Mouse (Mus musculus): Measurements from ENCODE around the gene Pitpnm1.

DNA sequence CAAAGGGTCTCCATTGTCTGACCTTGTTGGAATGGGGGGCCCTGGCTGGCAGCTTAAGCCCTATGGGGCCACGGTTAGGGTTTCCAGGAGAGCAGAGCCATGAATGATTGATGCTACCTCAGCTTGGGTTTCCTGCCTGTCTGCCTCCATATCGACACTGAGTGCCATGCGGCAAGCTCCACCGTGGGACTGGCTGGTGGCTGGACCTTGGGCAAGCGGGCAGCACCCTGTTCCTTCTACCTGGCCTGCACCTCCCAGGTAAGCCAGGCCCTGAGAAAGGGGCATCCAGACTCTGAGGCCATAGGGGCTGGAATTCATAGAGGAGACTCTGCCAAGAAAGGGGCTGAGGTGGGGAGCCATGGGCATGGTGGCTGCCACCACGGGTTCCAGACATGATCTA, 40.3 kb downstream of the Pitpnm1 start:
- TF ChIP-seq CHD1 (IDR thresholded peaks at IDR 0.05; ENCODE audit: low read depth, low read length) = no peak
- no peak for TF ChIP-seq POLR2A (IDR thresholded peaks at IDR 0.05; ENCODE audit: control insufficient read depth in 1 of 2, insufficient read depth in 1 of 2, low read depth in 1 of 2, low read length in 2 of 2, poor library complexity in 1 of 2)
- TF ChIP-seq KAT2A (conservative IDR thresholded peaks at IDR 0.05; ENCODE audit: low read depth, low read length) = no peak
- no peak for TF ChIP-seq POLR2AphosphoS2 (IDR thresholded peaks at IDR 0.05; ENCODE audit: low read length)
